13 mouse cellular contexts compared by ENCODE assay signal in genomic region chr4:120712236-120712635, GRCm38 (mm10).
"Had no signal": no experiment of that assay in that cellular context is flagged by ENCODE, and none has a peak within 500 bp of the region (broad histone marks: within the 10 kb centered on the region; RNA-seq: fewer than 3 reads in every experiment).

No protein-coding gene starts in this region.

- H3K9me3 ChIP-seq: intestine, embryonic 15.5 days; liver, embryonic 12.5 days; midbrain, embryonic 10.5 days; midbrain, embryonic 15.5 days; neural tube, embryonic 13.5 days had no signal

- H3K9ac ChIP-seq: intestine, embryonic 15.5 days; liver, embryonic 12.5 days; lung, embryonic 14.5 days; midbrain, embryonic 15.5 days; neural tube, embryonic 13.5 days had no signal

- H3K27ac ChIP-seq: intestine, embryonic 15.5 days; layer of hippocampus, adult 2 months; liver, embryonic 12.5 days; midbrain, embryonic 10.5 days; midbrain, embryonic 15.5 days; neural tube, embryonic 13.5 days had no signal

- ATAC-seq: intestine, embryonic 15.5 days; liver, embryonic 12.5 days; midbrain, embryonic 15.5 days had no signal

- H3K4me2 ChIP-seq: intestine, embryonic 15.5 days; liver, embryonic 12.5 days; lung, embryonic 14.5 days; midbrain, embryonic 15.5 days; neural tube, embryonic 13.5 days had no signal

- DNase-seq: lung, embryonic 14.5 days; lung, postnatal 10 days; lung, postnatal 4 days; retina, postnatal 1 day; right cerebral cortex, postnatal 4 days; spleen, adult 18-20 months; thymus, postnatal 36 days had no signal

- H3K27me3 ChIP-seq: midbrain, embryonic 15.5 days had no signal

- H3K4me3 ChIP-seq: intestine, embryonic 15.5 days; layer of hippocampus, adult 2 months; liver, embryonic 12.5 days; midbrain, embryonic 10.5 days; midbrain, embryonic 15.5 days; neural tube, embryonic 13.5 days had no signal

- H3K36me3 ChIP-seq: intestine, embryonic 15.5 days; liver, embryonic 12.5 days; midbrain, embryonic 10.5 days; midbrain, embryonic 15.5 days; neural tube, embryonic 13.5 days had no signal
